Mouse (Mus musculus): ENCODE measurements around the gene Mcm10.
"Not testable (repeated sequence)": the region's sequence is repeated elsewhere in the genome, so short reads cannot be mapped to it uniquely, and the experiment has no call there.

Mcm10 gene

GRCm38 (mm10) chr2:4986798-4987197, 25.8 kb downstream of the Mcm10 start:
- DNase-seq (ENCODE audit: low read depth, low spot score), result no peak

- no peak for DNase-seq (ENCODE audit: low read depth, low spot score)
Observed at GRCm38 (mm10) chr2:4985000-4985399, 27.6 kb downstream of the Mcm10 start.

- DNase-seq (ENCODE audit: low read depth, low spot score), result no peak
Observed at GRCm38 (mm10) chr2:4983987-4984386, 28.6 kb downstream of the Mcm10 start.

GRCm38 (mm10) chr2:4978091-4978490, 34.5 kb downstream of the Mcm10 start:
- no peak for DNase-seq (ENCODE audit: low read depth, low spot score)

GRCm38 (mm10) chr2:4975807-4976206, 36.8 kb downstream of the Mcm10 start, which contains the start of gene Ucma:
Gene Ucma (plus strand): TSS chr2:4976122.
- DNase-seq (ENCODE audit: low read depth, low spot score), result no peak

GRCm38 (mm10) chr2:4969083-4969482, 43.5 kb downstream of the Mcm10 start:
- no peak for DNase-seq (ENCODE audit: low read depth, low spot score)

GRCm38 (mm10) chr2:4967806-4968205, 44.8 kb downstream of the Mcm10 start:
- no peak for DNase-seq (ENCODE audit: low read depth, low spot score)

- no peak for DNase-seq (ENCODE audit: low read depth, low spot score)
Observed at GRCm38 (mm10) chr2:4958039-4958438, 54.6 kb downstream of the Mcm10 start.

GRCm38 (mm10) chr2:4954216-4954760, 58.3 kb downstream of the Mcm10 start:
- no peak for DNase-seq (ENCODE audit: low read depth, low spot score)

GRCm38 (mm10) chr2:4950986-4951385, 61.6 kb downstream of the Mcm10 start:
- DNase-seq (ENCODE audit: low read depth, low spot score), result no peak

GRCm38 (mm10) chr2:4949691-4950090, 62.9 kb downstream of the Mcm10 start:
- not testable (repeated sequence) for DNase-seq (ENCODE audit: low read depth, low spot score)

GRCm38 (mm10) chr2:4940861-4941260, 71.7 kb downstream of the Mcm10 start:
- DNase-seq (ENCODE audit: low read depth, low spot score), result no peak

Measured in c-Kit-negative CD71-positive TER-119-positive erythroid progenitor cells, embryonic 14.5 days (primary cell).